Mouse (Mus musculus): ENCODE measurements around the gene Polg. TPM values are rescaled to one million over a fixed set of nuclear protein-coding genes. Genes with fewer than 3 reads are reported as not detected.

Gene Polg
- total and polyA plus RNA-seq, 2 experiments from 2014 or later, result 15.9 to 32.6 TPM

DNA sequence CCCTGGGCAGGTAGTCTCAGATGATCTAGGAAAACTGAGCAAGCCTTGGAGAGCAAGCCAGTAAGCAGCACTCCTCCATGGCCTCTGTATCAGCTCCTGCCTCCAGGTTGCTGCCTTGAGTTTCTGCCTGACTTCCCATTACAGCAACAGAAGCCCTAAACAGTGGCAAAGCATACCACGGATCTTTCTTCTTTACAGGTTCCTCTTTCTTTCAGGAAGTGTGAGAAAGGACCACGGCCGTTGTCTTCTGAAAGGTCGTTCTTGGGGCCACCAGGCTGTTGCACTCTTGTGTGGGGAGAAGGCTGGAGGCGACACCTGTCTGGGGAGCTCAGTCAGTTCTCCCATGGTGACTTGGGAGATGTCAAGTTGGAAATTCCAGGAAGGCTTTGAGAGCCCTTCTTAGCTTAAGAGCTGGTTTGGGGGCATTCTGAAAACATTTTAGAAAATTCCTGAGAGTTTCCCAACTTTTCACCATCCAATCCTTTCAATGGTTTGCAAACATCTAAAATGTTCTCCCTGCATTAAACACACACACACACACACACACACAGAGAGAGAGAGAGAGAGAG, 8.8 kb upstream of the Polg start:
- no peaks in the 10 kb centered on the region for H3K4me1 ChIP-seq (ENCODE audit: control insufficient read depth, insufficient read depth)
- no peak for DNase-seq (ENCODE audit: low spot score)
- no peak overlapping the region for H3K4me2 ChIP-seq (ENCODE audit: low read depth, low read length)
- H3K27ac ChIP-seq (ENCODE audit: low read depth), result no peak overlapping the region
- H3K27me3 ChIP-seq (ENCODE audit: control insufficient read depth, insufficient read depth, low read length), result no peaks in the 10 kb centered on the region
- no peak overlapping the region for H3K9ac ChIP-seq (replicated peaks; ENCODE audit: low read depth, low read length)
- H3K9me3 ChIP-seq (replicated peaks; ENCODE audit: control insufficient read depth, low read length), result no peaks in the 10 kb centered on the region
- TF ChIP-seq CTCF (IDR thresholded peaks at IDR 0.05; ENCODE audit: low read depth), result no peak
- TF ChIP-seq EP300 (IDR thresholded peaks at IDR 0.05; ENCODE audit: low read depth), result no peak
- 62% methylated on average over 5 of the region's 5 CpGs for WGBS
- H3K4me3 ChIP-seq (ENCODE audit: low read depth, low read length), result no peak overlapping the region
- ATAC-seq (ENCODE audit: insufficient read depth, low read depth), result no peak
- H3K36me3 ChIP-seq (replicated peaks; ENCODE audit: control insufficient read depth, insufficient read depth, low read length), result no peaks in the 10 kb centered on the region

DNA sequence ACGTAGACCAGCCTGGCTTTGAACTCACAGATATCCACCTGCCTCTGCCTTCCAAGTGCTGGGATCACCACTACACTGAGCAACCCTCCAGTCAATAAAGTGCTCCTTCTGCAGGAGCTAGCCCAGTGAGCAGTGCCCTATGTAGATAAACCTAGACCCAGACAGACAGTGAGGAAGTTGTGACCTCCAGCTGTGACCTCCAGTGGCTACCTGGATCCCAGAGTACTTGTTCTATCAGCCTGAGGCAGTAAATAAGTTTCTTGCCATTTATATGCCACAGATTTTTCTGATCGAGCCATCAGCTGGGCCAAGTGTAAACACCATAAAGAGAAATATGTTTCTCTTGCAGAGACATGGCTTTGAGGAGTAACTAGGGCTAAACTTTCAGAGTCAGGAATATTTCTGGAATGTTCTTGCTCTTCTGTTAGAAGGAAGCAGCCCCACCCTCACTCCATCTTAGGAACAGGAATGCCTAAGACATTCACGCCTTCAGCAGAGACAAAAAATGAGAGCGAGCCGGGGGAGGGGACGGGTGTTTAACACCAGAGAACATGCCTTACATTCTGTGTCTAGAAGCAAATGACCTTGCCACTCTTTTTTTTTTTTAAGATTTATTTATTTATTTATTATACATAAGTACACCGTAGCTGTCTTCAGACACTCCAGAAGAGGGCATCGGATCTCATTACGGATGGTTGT, 7.5 kb upstream of the Polg start:
- H3K36me3 ChIP-seq (replicated peaks; ENCODE audit: control insufficient read depth, insufficient read depth, low read length), result no peaks in the 10 kb centered on the region
- ATAC-seq (ENCODE audit: insufficient read depth, low read depth), result no peak
- no peak overlapping the region for H3K9ac ChIP-seq (replicated peaks; ENCODE audit: low read depth, low read length)
- no peak overlapping the region for H3K4me3 ChIP-seq (ENCODE audit: low read depth, low read length)
- H3K9me3 ChIP-seq (replicated peaks; ENCODE audit: control insufficient read depth, low read length), result no peaks in the 10 kb centered on the region
- H3K4me1 ChIP-seq (ENCODE audit: control insufficient read depth, insufficient read depth), result no peaks in the 10 kb centered on the region
- DNase-seq (ENCODE audit: low spot score), result no peak
- WGBS, result 75% methylated on average over 9 of the region's 9 CpGs
- no peak overlapping the region for H3K4me2 ChIP-seq (ENCODE audit: low read depth, low read length)
- no peaks in the 10 kb centered on the region for H3K27me3 ChIP-seq (ENCODE audit: control insufficient read depth, insufficient read depth, low read length)
- no peak for TF ChIP-seq CTCF (IDR thresholded peaks at IDR 0.05; ENCODE audit: low read depth)
- no peak for TF ChIP-seq EP300 (IDR thresholded peaks at IDR 0.05; ENCODE audit: low read depth)
- no peak overlapping the region for H3K27ac ChIP-seq (ENCODE audit: low read depth)

DNA sequence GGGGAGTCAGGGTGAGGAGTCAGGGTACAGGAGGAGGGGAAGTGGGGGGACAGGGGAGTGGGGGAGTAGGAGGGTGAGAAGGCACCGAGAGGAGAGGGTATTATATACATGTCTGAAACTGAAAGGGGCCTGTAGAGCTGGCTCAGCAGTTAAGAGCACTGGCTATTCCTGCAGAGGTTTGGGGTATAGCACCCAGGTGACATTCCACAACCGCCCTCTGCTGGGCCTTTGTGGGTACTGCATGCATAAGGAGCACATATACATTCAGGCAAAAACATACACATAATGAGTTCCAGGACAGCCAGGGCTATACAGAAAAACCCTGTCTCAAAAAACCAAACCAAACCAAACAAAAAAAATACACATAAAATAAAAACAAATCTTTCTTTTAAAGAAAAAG, 6.6 kb upstream of the Polg start:
- H3K9ac ChIP-seq (replicated peaks; ENCODE audit: low read depth, low read length), result no peak overlapping the region
- H3K4me3 ChIP-seq (ENCODE audit: low read depth, low read length), result no peak overlapping the region
- H3K9me3 ChIP-seq (replicated peaks; ENCODE audit: control insufficient read depth, low read length), result no peaks in the 10 kb centered on the region
- no peak overlapping the region for H3K4me2 ChIP-seq (ENCODE audit: low read depth, low read length)
- no peaks in the 10 kb centered on the region for H3K27me3 ChIP-seq (ENCODE audit: control insufficient read depth, insufficient read depth, low read length)
- TF ChIP-seq EP300 (IDR thresholded peaks at IDR 0.05; ENCODE audit: low read depth), result no peak
- TF ChIP-seq CTCF (IDR thresholded peaks at IDR 0.05; ENCODE audit: low read depth), result peak; percentile 22
- no peak overlapping the region for H3K27ac ChIP-seq (ENCODE audit: low read depth)
- WGBS, result 49% methylated on average over 2 of the region's 2 CpGs
- ATAC-seq (ENCODE audit: insufficient read depth, low read depth) (no peak), DNase-seq (ENCODE audit: low spot score) (no peak)
- no peaks in the 10 kb centered on the region for H3K4me1 ChIP-seq (ENCODE audit: control insufficient read depth, insufficient read depth)
- no peaks in the 10 kb centered on the region for H3K36me3 ChIP-seq (replicated peaks; ENCODE audit: control insufficient read depth, insufficient read depth, low read length)

DNA sequence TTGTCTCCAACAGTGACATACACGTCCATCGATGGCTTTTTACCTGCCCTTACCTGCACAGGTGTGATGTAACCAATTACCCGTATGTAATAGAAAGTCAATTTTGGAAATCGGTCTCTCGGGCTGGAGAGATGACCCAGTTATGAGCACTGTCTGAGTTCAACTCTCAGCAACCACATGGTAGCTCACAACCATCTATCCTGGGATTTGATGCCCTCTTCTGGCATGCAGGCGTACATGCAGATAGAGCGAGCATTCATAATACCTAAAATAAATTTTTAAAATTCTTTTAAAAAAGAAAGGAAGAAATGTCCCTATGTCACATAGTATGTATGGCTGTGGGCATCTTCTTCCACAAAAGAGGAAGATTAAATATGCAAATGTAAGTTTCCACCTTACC, 5.3 kb upstream of the Polg start:
- peaks cover 5% of the 10 kb centered on the region; the same call in 1 of the 2 replicates for H3K4me1 ChIP-seq (ENCODE audit: control insufficient read depth, insufficient read depth)
- H3K27me3 ChIP-seq (ENCODE audit: control insufficient read depth, insufficient read depth, low read length), result no peaks in the 10 kb centered on the region
- DNase-seq (ENCODE audit: low spot score) (no peak), ATAC-seq (ENCODE audit: insufficient read depth, low read depth) (no peak)
- H3K36me3 ChIP-seq (replicated peaks; ENCODE audit: control insufficient read depth, insufficient read depth, low read length), result no peaks in the 10 kb centered on the region
- 68% methylated on average over 7 of the region's 7 CpGs for WGBS
- no peak overlapping the region for H3K9ac ChIP-seq (replicated peaks; ENCODE audit: low read depth, low read length)
- H3K27ac ChIP-seq (ENCODE audit: low read depth), result no peak overlapping the region
- no peak overlapping the region for H3K4me2 ChIP-seq (ENCODE audit: low read depth, low read length)
- no peak overlapping the region for H3K4me3 ChIP-seq (ENCODE audit: low read depth, low read length)
- H3K9me3 ChIP-seq (replicated peaks; ENCODE audit: control insufficient read depth, low read length), result no peaks in the 10 kb centered on the region
- TF ChIP-seq CTCF (IDR thresholded peaks at IDR 0.05; ENCODE audit: low read depth) (peak; percentile 25; the same call in 1 of the 2 replicates), EP300 (IDR thresholded peaks at IDR 0.05; ENCODE audit: low read depth) (no peak)

DNA sequence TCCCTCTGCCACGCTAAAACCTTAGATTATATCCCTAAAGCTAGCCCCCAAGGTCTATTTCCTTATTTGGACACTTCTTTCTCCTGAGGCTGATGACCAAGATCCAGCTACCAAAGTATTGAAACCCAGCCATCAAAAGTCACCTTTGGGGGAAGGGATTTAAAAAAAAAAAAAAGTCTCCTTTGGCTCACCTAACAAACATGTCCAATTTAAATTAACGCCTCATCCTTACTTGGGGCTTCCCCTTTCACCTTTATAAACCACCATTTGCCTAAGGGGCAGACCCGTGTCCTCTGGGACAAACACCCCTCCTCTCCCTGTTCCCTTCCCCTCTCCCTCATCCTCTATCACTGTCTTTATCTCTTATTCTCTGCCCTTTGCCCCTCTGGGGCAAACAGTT, 4.6 kb upstream of the Polg start:
- ATAC-seq (ENCODE audit: insufficient read depth, low read depth), result no peak
- Histone ChIP-seq H3K36me3 (replicated peaks; ENCODE audit: control insufficient read depth, insufficient read depth, low read length) (no peaks in the 10 kb centered on the region), H3K4me2 (ENCODE audit: low read depth, low read length) (no peak overlapping the region), H3K9ac (replicated peaks; ENCODE audit: low read depth, low read length) (no peak overlapping the region), H3K27me3 (ENCODE audit: control insufficient read depth, insufficient read depth, low read length) (no peaks in the 10 kb centered on the region), H3K4me3 (ENCODE audit: low read depth, low read length) (no peak overlapping the region), H3K27ac (ENCODE audit: low read depth) (no peak overlapping the region), H3K4me1 (ENCODE audit: control insufficient read depth, insufficient read depth) (peaks cover 5% of the 10 kb centered on the region; the same call in 1 of the 2 replicates), H3K9me3 (replicated peaks; ENCODE audit: control insufficient read depth, low read length) (no peaks in the 10 kb centered on the region)
- DNase-seq (ENCODE audit: low spot score), result no peak
- WGBS, result 53% methylated on average over 3 of the region's 3 CpGs
- TF ChIP-seq CTCF (IDR thresholded peaks at IDR 0.05; ENCODE audit: low read depth), result no peak
- TF ChIP-seq EP300 (IDR thresholded peaks at IDR 0.05; ENCODE audit: low read depth), result no peak

Data from heart, postnatal 0 days (tissue).